Mouse (Mus musculus): ENCODE measurements around the gene Isca1.

GRCm38 (mm10) chr13:59719475-59719874 is 50.1 kb downstream of the Isca1 start:
- TF ChIP-seq CTCF (IDR thresholded peaks at IDR 0.05; ENCODE audit: insufficient read depth, low read depth, low read length) (no peak), POLR2A (IDR thresholded peaks at IDR 0.05; ENCODE audit: insufficient read depth, low read depth, low read length) (no peak)

Data from olfactory bulb, adult 2 months (tissue).